9 mouse cellular contexts compared by ENCODE assay signal in the genomic region with DNA sequence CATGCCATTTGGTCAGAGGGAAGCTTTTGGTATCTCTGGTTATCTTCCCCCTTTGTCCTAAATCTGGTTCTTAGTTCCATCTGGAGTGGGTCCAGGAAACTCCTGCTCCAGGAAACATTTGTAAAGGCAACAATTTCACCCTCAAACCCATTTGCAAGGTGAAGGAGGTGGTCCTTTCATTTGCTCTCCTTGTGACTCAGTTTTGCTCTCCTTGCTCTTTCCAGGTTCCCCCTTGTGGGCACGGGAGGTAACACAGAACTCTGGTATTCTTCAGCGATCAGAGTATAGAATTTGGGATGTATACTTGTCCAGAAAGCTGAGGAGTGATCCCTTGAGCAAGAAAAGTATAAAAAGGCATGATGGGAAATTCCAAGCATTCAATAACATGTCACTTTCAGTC.
DNase-seq lines count a peak whose midpoint lies in the region; ATAC-seq lines count a peak whose summit lies in the region.
"Had no signal": no experiment of that assay in that cellular context is flagged by ENCODE, and none has a peak within 500 bp of the region (broad histone marks: within the 10 kb centered on the region; RNA-seq: fewer than 3 reads in every experiment).

No protein-coding gene starts in this region.

- DNase-seq in kidney, postnatal 25 days: peak; percentile 31 to 32
- DNase-seq in 3T3-L1 (ENCODE audit: low read depth, low spot score) (peak; percentile 41), 416B (ENCODE audit: low read depth) (peak; percentile 14)
- DNase-seq in cerebellum, postnatal 25 days: peak; percentile 49 to 74
- peak; percentile 47 for DNase-seq in thymus, postnatal 14 days
- DNase-seq in neural tube, embryonic 10.5 days (ENCODE audit: extremely low spot score, low spot score): no peak
- no peak for DNase-seq in layer of hippocampus, postnatal 10 days (ENCODE audit: low spot score in 2 of 2)

- H3K27me3 ChIP-seq in kidney, embryonic 15.5 days: no peaks in the 10 kb centered on the region

- no peaks in the 10 kb centered on the region for H3K36me3 ChIP-seq in kidney, embryonic 15.5 days
- H3K36me3 ChIP-seq: embryonic facial prominence, embryonic 12.5 days had no signal

- 49% methylated on average over 2 of the region's 2 CpGs for WGBS in kidney, embryonic 15.5 days

- no peak overlapping the region for H3K27ac ChIP-seq in kidney, embryonic 15.5 days
- H3K27ac ChIP-seq: embryonic facial prominence, embryonic 12.5 days had no signal

- no peak overlapping the region for H3K9ac ChIP-seq in kidney, embryonic 15.5 days
- H3K9ac ChIP-seq: embryonic facial prominence, embryonic 12.5 days had no signal

- H3K4me3 ChIP-seq in kidney, embryonic 15.5 days (replicated peaks): no peak overlapping the region
- H3K4me3 ChIP-seq: embryonic facial prominence, embryonic 12.5 days had no signal

- 0 out of 2 replicates have a peak, but pooled peaks cover 9% of the 10 kb centered on the region for H3K4me1 ChIP-seq in kidney, embryonic 15.5 days

- H3K4me2 ChIP-seq in kidney, embryonic 15.5 days: no peak overlapping the region
- H3K4me2 ChIP-seq: embryonic facial prominence, embryonic 12.5 days had no signal

- H3K9me3 ChIP-seq in kidney, embryonic 15.5 days (replicated peaks): no peaks in the 10 kb centered on the region
- H3K9me3 ChIP-seq: embryonic facial prominence, embryonic 12.5 days had no signal

- ATAC-seq in kidney, embryonic 15.5 days (replicated peaks; ENCODE audit: low FRiP score): no peak

Comparison
In these comparisons a context has a peak if more than half of its experiments do, and no peak if none do; other contexts are left out.
1. DNase-seq: peak in kidney, postnatal 25 days (2 of 2), 3T3-L1 (single experiment), 416B (single experiment), cerebellum, postnatal 25 days (2 of 2) and thymus, postnatal 14 days (single experiment); none in neural tube, embryonic 10.5 days (single experiment) and layer of hippocampus, postnatal 10 days (0 of 2).